Mouse (Mus musculus): Measurements from ENCODE around the gene Zfp574.

The Zfp574 gene

GRCm38 (mm10) chr7:25073924-25074323 is 1.6 kb downstream of the Zfp574 start:
- no peak for DNase-seq

DNA sequence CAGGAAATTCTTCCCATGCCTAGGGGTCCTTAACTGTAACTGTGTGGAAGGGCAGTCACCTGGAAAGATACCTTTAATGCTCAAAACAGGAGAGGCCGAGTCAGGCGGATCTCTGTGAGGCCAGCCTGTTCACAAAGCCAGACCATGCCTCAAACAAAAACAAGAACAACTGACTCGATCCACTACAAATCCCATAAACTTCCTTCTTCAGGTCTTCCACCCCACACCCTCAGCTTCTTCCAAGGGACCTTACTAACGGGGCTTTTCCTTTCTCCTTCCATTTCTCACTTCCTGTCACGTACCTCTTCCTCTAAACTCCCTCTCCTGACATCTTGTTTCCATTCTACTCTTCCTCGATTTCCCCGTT is 3.9 kb downstream of the Zfp574 start:
- DNase-seq: no peak

DNA sequence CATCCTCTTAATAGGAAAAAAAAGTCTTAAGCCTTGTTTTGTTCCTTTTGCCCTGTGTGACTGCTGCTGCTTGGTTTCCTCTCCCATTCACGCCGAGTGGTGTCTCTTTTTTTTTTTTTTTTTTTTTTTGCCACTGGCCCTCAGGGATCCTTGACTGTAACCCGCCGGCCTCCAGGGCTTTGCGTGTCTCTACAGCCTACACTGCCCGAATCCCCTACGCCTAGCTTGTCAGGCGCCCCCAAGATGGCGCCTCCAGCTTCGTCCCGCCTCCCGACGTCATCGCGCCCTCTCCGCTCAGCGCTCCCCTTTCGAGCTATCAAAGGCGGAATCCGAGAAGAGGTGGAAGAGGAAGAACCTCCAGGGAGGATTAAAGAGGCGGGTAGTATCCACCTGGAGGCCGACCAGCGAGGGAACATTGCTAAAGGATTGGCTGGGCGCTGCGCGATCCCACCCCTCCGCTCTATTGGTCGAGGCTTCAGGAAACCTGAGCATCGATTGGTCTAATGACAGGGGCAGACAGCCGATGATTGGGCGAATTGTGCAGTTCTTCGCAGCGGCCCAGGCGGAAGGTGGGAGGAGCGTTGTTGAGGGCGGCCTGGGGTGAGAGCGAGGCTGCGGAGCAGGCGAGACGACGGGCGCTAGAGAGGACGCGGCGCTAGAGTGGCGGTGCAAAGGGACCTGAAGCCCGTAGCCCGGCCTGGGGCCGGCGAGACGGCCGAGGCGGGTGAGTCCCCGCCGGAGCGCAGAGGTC is 4.5 kb downstream of the Zfp574 start:
- peak; percentile 100 for DNase-seq

GRCm38 (mm10) chr7:25077414-25077755 is 5.0 kb downstream of the Zfp574 start:
- no peak for DNase-seq

DNA sequence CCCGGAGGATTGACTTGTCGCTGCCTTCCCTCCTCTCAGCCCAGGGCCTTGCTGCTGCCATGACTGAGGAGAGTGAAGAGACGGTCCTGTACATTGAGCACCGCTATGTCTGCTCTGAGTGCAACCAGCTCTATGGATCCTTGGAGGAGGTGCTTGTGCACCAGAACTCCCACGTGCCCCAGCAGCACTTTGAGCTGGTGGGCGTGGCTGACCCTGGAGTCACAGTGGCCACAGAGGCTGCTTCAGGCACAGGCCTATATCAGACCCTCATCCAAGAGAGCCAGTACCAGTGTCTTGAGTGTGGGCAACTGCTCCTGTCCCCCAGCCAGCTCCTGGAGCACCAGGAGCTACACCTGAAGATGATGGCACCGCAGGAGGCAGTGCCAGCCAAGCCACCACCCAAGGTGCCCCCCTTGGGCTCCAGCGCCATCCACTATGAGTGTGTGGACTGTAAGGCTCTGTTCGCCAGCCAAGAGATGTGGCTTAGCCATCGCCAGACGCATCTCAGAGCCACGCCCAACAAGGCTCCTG is 7.2 kb downstream of the Zfp574 start:
- DNase-seq: peak; percentile 86

DNA sequence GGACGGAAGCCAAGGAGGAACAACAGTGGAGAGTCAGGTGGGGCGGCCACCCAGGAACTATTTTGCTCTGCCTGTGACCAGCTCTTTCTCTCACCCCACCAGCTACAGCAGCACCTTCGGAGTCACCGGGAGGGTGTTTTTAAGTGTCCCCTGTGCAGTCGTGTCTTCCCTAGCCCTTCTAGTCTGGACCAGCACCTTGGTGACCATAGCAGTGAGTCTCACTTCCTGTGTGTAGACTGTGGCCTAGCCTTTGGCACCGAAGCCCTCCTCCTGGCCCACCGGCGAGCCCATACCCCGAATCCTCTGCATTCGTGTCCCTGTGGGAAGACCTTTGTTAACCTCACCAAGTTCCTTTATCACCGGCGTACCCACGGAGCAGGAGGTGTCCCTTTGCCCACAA is 8.1 kb downstream of the Zfp574 start:
- peak; percentile 91 for DNase-seq

GRCm38 (mm10) chr7:25082510-25082909 is 10.1 kb downstream of the Zfp574 start:
- DNase-seq: peak; percentile 88

DNA sequence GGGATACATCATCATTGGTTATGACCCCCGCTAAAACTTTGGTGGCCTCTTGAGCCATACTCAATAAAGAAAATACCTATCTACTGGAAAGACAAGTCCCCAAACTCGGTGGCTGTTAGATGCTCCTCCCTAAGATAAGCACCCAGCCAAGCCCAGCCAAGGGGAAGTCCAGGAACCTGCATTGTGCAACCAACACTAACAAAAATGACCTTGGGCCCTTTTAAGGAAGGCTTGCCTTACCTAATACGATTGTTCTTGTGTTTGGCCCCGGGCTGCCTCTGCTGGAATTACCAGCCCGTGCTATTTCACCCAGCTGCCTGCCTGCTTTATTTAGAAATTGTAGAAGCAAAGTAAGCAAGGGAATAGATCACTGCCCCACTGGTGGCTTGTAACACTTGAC is 12.3 kb downstream of the Zfp574 start:
- DNase-seq: peak; percentile 87

DNA sequence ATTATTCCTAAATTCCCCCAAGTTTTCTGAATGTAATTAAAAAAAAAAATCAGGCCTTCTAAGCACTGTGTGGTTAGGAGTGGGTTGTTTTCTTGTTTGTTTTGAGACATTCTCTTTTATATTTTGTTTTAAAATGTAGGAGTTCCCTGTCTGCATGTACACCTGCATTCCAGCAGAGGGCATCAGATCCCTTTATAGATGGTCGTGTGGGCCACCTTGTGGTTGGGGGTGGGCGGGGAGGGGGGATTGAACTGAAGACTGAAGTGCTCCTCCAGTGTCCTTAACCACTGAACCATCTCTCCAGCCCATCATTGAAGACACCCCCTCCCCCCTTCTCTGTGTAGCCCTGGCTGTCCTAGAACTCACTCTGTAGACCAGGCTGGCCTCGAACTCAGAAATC is 14.3 kb downstream of the Zfp574 start:
- no peak for DNase-seq

DNA sequence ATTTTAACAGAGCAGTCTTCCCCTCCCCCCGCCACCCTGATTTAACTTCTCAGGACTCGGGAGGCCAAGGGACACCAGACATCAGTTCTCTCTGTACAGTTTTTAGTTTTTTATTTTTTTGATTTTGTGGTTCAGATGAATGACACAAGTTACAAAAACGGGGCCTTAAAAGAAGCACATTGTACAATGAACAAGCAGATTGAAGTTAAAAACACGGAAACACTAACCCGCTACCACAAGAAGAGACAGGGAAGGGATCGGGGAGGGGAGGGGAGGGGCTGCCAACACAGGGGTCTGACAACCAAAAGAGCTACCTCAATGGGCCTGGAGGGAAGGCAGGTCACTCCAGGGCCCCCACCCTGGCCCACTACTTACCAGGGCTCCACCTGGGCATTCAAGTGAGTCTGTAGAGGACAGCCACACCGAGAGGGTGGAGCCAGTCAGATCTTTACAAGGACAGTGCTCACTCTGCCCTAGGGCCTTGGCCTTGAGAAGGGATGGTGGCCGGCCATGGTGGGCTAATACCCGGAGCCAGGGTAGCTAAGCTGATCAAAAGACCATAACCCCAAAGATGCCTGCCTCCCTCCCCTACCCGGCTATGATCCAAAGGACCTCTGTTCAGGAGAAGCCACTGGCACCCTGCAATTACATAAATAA is 15.0 kb downstream of the Zfp574 start:
- no peak for DNase-seq

GRCm38 (mm10) chr7:25087972-25088371 is 15.6 kb downstream of the Zfp574 start:
- no peak for DNase-seq

DNA sequence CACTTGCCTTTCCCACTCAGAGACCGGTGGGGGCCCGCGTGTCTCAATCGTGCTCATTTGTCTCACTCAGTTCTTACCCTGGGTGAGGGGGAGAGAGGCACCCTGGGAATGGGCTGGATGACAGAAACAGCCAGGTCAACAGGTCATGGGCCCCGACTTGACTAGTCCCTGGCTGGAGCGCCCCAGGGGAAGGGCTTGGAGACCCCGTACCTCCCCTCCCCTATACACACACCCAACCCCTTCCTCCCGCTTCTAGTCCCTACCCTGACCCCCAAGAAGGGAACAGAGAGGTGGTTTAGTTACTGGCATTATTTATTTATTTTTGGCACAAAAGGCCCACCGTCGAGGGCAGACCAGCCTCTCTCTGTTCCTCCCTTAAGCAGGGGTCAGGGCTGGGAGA is 16.2 kb downstream of the Zfp574 start:
- DNase-seq: no peak

GRCm38 (mm10) chr7:25088968-25089367 is 16.6 kb downstream of the Zfp574 start:
- no peak for DNase-seq

DNA sequence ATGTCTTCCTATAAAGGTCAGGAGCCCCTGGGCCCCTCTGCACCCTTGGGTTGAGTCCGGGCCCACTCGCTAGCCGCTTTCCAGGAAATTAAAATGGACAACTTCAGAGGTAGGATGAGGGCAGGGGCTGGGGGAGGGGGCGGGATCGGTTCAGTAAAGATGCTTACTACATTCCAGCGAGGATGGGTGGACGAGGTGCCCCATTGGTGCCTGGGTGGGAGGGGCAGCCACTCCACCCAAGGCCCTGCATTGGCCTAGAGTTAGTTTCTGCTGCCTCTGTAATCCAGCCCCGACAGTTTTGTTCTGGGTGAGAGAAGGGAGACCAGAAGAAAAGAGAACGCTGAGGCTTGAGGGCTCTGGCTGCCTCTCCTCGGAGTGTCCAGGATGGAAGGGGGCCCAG is 17.5 kb downstream of the Zfp574 start:
- DNase-seq: no peak

GRCm38 (mm10) chr7:25098169-25098568 is 25.8 kb downstream of the Zfp574 start:
- DNase-seq: no peak

DNA sequence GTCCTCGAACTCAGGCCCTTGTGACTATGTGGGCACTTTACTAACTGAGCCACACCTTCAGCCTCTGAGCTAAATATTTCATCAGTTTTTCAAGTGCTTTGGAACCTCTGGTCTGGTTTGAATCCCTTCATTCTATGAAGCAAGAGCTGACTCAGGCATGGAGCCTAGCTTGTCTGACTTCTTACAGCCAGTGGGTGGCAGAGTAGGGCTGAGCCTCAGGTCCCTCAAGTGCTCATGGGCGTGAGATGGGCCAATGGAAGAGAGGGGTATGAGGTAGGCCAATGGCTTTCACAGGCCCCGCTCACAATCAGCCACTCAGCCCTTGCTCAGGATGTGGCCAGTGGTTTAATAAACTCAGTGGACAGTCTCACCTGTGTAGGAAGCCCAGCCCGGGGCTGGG is 27.2 kb downstream of the Zfp574 start:
- DNase-seq: no peak

DNA sequence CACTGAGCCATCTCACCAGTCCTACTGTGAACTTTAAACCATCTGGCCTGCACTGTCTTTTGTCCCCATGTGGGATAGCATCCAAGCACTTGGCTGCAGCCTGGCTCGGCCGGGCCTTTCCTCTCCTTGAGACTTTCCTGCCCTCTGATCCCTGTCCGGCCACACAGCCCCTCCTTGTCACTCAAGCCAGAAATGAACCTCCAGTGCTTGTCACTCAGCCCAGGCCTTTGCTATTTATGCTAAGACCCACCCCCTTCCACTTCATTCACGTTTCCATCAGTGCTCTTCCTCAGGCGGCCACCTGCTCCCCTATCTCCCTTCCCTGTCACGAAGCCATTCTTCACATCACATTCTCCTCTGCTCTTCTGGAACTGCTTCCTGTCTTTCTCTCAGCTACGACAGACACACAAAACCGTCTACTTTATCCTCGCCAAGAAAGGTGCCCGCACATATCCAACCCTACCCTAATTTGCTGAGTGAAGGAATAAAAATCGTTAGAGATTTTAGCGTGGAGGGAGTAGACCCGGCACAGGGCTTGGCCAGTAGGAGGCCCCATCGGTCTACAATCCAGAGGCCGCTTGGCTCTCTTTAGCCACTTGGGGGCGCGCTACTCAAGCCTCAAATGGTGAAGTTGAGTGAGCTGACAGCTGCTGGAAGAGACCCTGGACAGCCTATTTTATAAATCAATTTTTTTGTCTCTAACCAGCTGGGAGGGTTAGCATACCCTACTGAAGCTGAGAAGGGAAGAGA is 33.2 kb downstream of the Zfp574 start:
- DNase-seq: peak; percentile 95

GRCm38 (mm10) chr7:25106790-25107502 is 34.6 kb downstream of the Zfp574 start:
- no peak for DNase-seq

DNA sequence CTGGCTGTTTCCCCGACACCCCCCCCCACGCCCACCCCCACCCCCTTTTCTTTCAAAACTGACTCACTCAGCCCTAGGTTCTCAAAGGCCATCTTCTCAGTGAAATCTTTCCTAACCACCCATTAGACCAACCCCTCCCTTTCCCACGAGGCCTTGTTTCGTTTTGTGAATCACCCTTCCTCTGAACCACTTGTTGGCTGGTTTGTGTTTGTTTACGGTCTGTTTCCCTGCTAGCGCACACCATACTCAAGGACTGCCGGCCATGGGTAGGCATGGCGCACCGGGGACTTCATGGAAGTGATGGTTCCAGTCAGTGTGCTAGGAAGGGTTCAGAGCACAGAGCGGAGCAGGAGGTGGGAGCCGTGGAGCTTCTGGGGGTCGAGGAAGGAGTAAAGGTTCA is 37.0 kb downstream of the Zfp574 start:
- no peak for DNase-seq

GRCm38 (mm10) chr7:25110336-25110735 is 38.0 kb downstream of the Zfp574 start:
- DNase-seq: no peak

DNA sequence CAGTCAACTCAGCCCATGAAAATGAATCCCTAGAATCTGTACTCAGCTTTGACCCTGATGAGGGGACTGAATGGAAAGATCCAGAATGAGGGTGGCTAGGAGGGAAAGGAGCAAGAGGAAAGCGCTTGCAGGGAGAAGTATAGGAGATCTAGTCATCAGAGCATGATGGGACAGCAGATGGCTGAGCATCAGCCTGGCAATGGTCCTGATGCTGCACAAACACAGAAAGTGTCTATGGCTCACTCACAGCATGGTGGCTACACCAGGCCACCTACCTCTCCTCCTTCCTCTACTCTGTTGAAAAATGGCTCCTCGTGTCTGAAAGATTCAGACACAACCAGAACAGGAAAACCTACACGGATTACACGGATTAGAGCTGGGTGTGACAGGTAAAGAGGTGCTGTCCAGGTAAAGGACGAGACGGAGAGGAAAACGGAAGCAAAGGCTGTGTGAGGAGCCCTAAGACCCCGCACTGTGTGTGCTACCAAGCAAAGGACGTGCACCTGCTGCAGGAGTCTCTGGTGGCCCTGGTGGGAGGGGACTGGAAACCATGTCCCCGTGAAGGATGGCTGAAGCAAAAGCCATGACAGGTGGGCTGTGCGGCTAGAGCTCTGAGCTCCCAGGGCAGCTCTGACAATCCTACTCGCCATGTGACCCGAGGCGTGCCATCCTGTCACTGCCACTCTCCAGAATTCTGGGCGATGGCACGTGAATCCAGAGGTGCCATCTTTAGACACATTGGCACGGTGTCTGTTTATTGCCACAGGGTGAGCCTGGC is 40.0 kb downstream of the Zfp574 start:
- DNase-seq: no peak

DNA sequence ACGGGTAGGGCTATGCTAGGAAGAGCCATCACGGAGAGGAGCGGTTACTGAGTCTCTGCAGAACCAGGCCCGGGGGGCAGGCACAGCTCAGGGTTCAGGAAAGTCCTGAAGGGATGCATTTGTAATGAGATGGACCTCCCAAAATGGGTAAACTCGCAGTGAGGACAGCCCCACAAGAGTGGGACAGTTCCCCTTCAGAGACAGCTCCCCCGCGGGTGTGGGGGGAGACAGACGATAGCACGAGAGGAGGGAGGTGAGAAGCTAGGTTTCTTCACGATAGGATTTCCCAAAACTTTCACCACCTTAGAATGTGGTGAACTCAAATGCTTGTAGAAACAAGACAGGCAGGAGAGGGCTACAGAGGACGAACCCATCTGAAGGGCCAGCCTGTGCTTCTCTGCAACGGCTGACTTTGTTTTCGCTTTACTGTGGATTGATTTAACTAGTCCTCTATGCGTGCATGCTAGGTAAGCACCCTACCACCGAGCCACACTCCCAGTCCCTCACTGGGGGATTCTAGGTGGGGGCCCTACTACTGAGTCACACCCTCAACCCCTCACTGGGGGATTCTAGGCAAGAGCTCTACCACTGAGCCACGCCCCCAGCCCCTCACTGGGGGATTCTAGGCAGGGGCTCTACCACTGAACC is 40.7 kb downstream of the Zfp574 start:
- DNase-seq: no peak

Measured in heart, adult 11 months (tissue).